Mouse (Mus musculus) heart, embryonic 16.5 days (tissue): ENCODE measurements at regions not wholly inside any gene's neighbourhood (a gene's known extent, or its start where the extent isn't known, plus 50 kb on each side); places are given as distances from the start of the nearest gene placed in this dataset.

Source experiments
- ATAC-seq: fragments of 200-750 bp; cut with Nextera tagmentation; replicated peaks from 2 replicates; pipeline ENCODE4 v1.8.0; 2017; ENCODE audit warnings: moderate number of reproducible peaks; ENCODE audit not compliant: insufficient read depth, low FRiP score; ENCODE audit errors: extremely low read depth
- H3K27ac ChIP-seq: fragments of 300-500 bp; sonication (generic); 2 replicates; pipeline ENCODE4 v1.5.1; 2014; ENCODE audit warnings: mild to moderate bottlenecking, low read length, control low read depth, moderate library complexity
- H3K27me3 ChIP-seq: fragments of 300-500 bp; sonication (generic); 2 replicates; pipeline ENCODE4 v1.6.1; 2014; ENCODE audit warnings: low read length, mixed read lengths; ENCODE audit not compliant: control insufficient read depth, insufficient read depth
- H3K36me3 ChIP-seq: fragments of 300-500 bp; sonication (generic); 2 replicates; pipeline ENCODE4 v1.6.1; 2014; ENCODE audit not compliant: control insufficient read depth, insufficient read depth
- H3K4me1 ChIP-seq: fragments of 300-500 bp; sonication (generic); 2 replicates; pipeline ENCODE4 v1.6.1; 2014; ENCODE audit warnings: low read length, mixed read lengths; ENCODE audit not compliant: control insufficient read depth, insufficient read depth
- H3K4me2 ChIP-seq: fragments of 300-500 bp; sonication (generic); 2 replicates; pipeline ENCODE4 v1.6.1; 2014; ENCODE audit warnings: low read depth, mild to moderate bottlenecking, control low read depth, low read length
- H3K4me3 ChIP-seq: fragments of 300-500 bp; sonication (generic); 2 replicates; pipeline ENCODE4 v1.5.1; 2014; ENCODE audit warnings: mild to moderate bottlenecking, control low read depth, low read length
- H3K9ac ChIP-seq: fragments of 300-500 bp; sonication (generic); 2 replicates; pipeline ENCODE4 v1.6.1; 2014; ENCODE audit warnings: low read length, control low read depth
- H3K9me3 ChIP-seq: fragments of 300-500 bp; sonication (generic); replicated peaks from 2 replicates; pipeline ENCODE4 v1.6.1; 2016; ENCODE audit warnings: low read length; ENCODE audit not compliant: control insufficient read depth
- WGBS: fragments of 180-500 bp; shearing (Covaris S2); extraction: QIAGEN DNeasy Blood & Tissue Kit; methylation state at CpG from one replicate; pipeline ENCODE4 v1.1.7; 2014; 5-methylcytosine and 5-hydroxymethylcytosine counted together

DNA sequence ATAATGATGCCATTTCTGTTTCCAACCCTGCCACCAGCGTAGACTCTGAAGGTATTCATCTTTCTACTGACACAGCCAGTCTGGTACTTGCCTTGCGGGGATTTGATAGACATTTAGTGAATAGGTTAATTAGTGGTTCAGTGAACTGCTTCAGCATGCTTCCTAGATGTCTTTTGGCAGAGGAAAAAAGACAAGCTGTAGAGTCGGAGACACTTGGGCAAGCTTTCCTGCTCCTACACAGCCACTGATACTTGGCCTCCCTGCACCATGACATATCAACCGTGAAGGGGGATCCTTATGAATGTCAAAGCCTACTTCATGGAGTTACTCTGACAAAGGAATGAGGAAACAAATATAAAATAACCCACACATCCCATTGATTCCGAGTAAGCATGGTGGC lies 308.7 kb downstream of the Kctd12 start:
- H3K27me3 ChIP-seq, result no peaks in the 10 kb centered on the region
- no peak overlapping the region for H3K4me2 ChIP-seq
- H3K27ac ChIP-seq, result no peak overlapping the region
- no peaks in the 10 kb centered on the region for H3K36me3 ChIP-seq
- no peaks in the 10 kb centered on the region for H3K4me1 ChIP-seq
- no peak overlapping the region for H3K9ac ChIP-seq
- no peak for ATAC-seq
- 83% methylated on average over 5 of the region's 5 CpGs for WGBS
- no peaks in the 10 kb centered on the region for H3K9me3 ChIP-seq
- no peak overlapping the region for H3K4me3 ChIP-seq

DNA sequence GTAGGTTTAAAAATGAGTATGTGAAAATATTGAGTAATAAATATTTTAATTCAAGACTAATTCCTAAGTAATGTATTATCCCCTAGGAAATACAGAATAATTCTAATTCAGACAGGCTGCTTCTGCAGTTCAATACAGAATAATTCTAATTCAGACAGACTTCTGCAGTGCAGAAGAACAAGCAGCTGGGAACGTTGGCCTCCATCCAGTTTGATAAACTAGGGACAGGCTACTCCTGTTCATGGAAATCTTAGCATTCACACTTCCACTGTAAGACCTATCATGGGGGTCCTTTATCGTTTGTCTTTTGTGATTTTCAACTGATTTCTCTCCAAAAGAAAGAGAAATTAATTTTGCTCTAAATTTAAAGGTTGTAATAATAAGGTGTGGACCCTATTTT lies 319.2 kb downstream of the Kctd12 start:
- Histone ChIP-seq H3K9ac (no peak overlapping the region), H3K4me1 (no peaks in the 10 kb centered on the region), H3K27me3 (no peaks in the 10 kb centered on the region), H3K27ac (no peak overlapping the region), H3K4me3 (no peak overlapping the region), H3K4me2 (no peak overlapping the region), H3K36me3 (no peaks in the 10 kb centered on the region), H3K9me3 (no peaks in the 10 kb centered on the region)
- 36% methylated on average over 2 of the region's 2 CpGs for WGBS
- no peak for ATAC-seq

DNA sequence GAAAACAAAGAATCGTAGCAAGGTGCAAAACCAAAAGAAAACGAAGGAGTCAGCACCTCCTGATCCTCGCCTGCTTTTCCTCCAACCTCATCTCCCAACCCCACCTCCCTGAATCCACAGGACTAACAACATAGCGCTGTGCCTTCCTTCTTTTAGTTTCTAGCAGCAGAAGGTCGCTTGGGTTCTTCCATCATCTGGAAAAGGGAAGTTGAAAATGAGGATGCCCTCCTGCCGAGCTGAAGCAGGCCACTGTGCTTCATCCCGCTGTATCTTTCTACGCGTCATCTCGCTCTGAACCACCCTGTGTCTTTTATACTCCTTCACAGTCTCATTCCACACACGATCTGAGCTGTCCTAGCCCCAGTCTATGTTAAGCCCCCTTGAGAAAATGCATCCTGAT lies 322.1 kb downstream of the Kctd12 start:
- H3K27me3 ChIP-seq, result no peaks in the 10 kb centered on the region
- no peaks in the 10 kb centered on the region for H3K4me1 ChIP-seq
- no peak overlapping the region for H3K4me3 ChIP-seq
- 78% methylated on average over 11 of the region's 11 CpGs for WGBS
- H3K9ac ChIP-seq, result no peak overlapping the region
- H3K36me3 ChIP-seq, result no peaks in the 10 kb centered on the region
- H3K27ac ChIP-seq, result no peak overlapping the region
- H3K9me3 ChIP-seq, result no peaks in the 10 kb centered on the region
- H3K4me2 ChIP-seq, result no peak overlapping the region
- no peak for ATAC-seq

DNA sequence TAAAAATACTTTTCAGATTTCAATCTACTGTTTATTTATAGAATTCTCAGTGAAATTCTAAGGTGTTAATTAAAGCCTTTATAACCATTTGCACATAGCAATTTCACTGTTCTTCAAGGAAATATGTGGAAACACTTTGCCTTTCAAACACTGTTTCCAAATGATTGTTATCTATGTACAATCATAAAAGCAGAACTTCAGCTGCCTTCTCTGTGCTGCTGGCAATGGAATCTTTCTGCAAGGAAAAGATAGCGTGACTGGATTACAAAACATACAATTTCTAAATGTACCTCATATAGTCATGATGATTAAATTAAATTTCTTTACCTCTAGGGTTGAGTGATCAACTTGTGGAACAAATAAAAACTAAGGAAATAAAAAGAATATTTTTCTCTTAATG lies 326.2 kb downstream of the Kctd12 start:
- H3K4me1 ChIP-seq, result no peaks in the 10 kb centered on the region
- H3K9ac ChIP-seq, result no peak overlapping the region
- H3K36me3 ChIP-seq, result no peaks in the 10 kb centered on the region
- H3K27me3 ChIP-seq, result no peaks in the 10 kb centered on the region
- WGBS, result 67% methylated on average over 1 of the region's 1 CpGs
- no peak overlapping the region for H3K4me2 ChIP-seq
- ATAC-seq, result no peak
- no peak overlapping the region for H3K4me3 ChIP-seq
- no peak overlapping the region for H3K27ac ChIP-seq
- peaks cover 2% of the 10 kb centered on the region for H3K9me3 ChIP-seq

DNA sequence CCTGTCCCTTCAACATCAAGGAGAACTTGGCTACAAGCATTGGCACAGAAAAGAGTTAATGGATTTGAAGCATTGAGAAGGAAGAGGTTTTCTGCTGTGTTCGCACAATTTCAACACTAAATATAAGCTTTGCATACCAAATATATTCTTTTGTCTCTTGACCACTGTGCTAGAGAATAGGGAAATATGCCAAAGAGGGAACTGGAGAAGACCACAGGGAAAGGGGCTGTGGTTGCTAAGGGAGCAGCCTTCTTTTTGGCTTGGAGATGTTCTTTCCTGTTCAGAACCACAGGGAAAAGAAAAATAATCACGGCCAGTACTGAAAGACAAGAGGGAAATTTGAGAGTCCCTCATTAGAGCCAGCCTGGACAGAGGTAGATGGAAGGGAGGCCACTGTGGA lies 352.8 kb downstream of the Kctd12 start:
- Histone ChIP-seq H3K9ac (no peak overlapping the region), H3K27ac (no peak overlapping the region), H3K4me1 (no peaks in the 10 kb centered on the region), H3K4me2 (no peak overlapping the region), H3K36me3 (no peaks in the 10 kb centered on the region), H3K27me3 (no peaks in the 10 kb centered on the region), H3K9me3 (no peaks in the 10 kb centered on the region), H3K4me3 (no peak overlapping the region)
- no peak for ATAC-seq
- 66% methylated on average over 2 of the region's 2 CpGs for WGBS

DNA sequence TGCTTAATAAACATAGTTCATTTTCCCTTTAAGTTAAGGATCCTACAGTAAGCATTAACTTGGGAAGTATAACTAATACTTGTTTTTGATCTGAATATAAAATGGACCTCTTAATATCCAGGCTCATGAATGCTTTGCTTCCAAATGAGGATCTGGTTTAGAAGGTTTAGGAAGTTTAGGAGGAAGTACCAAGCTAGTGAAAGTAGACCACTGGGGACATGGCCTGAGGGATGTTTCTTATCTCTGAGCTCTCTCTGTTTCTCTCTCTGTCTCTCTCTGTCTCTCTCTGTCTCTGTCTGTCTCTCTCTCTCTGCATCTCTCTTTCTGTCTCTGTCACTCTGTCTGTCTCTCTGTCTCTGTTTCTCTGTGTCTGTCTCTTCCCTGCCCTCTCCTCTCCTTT lies 360.9 kb downstream of the Kctd12 start:
- no peaks in the 10 kb centered on the region for H3K4me1 ChIP-seq
- H3K27me3 ChIP-seq, result no peaks in the 10 kb centered on the region
- no peaks in the 10 kb centered on the region for H3K36me3 ChIP-seq
- no peak for ATAC-seq
- no peaks in the 10 kb centered on the region for H3K9me3 ChIP-seq
- H3K4me2 ChIP-seq, result no peak overlapping the region
- H3K9ac ChIP-seq, result no peak overlapping the region
- no peak overlapping the region for H3K27ac ChIP-seq
- H3K4me3 ChIP-seq, result no peak overlapping the region

DNA sequence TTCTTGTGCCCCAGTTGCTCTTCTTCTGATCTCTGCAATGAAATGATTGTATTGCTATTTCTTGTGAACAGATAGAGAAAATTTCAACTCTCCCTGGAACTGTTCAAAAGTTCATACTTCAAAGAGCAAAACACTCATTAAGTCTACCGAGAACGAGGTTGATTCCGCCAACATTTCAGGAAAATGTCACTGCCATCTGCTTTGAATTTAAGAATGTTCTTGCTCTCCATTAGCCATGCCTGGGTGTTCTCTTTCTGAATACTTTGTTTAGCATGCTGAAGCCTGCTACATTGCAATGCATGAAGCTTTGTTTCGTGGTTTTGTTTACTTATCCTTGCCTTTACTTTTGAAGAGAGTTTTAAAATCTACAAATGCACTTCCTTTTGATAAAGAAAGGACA lies 363.4 kb downstream of the Kctd12 start:
- Histone ChIP-seq H3K4me1 (no peaks in the 10 kb centered on the region), H3K4me2 (no peak overlapping the region), H3K27ac (no peak overlapping the region), H3K9me3 (no peaks in the 10 kb centered on the region), H3K27me3 (no peaks in the 10 kb centered on the region), H3K4me3 (no peak overlapping the region), H3K36me3 (no peaks in the 10 kb centered on the region), H3K9ac (no peak overlapping the region)
- no peak for ATAC-seq
- 61% methylated on average over 4 of the region's 4 CpGs for WGBS

DNA sequence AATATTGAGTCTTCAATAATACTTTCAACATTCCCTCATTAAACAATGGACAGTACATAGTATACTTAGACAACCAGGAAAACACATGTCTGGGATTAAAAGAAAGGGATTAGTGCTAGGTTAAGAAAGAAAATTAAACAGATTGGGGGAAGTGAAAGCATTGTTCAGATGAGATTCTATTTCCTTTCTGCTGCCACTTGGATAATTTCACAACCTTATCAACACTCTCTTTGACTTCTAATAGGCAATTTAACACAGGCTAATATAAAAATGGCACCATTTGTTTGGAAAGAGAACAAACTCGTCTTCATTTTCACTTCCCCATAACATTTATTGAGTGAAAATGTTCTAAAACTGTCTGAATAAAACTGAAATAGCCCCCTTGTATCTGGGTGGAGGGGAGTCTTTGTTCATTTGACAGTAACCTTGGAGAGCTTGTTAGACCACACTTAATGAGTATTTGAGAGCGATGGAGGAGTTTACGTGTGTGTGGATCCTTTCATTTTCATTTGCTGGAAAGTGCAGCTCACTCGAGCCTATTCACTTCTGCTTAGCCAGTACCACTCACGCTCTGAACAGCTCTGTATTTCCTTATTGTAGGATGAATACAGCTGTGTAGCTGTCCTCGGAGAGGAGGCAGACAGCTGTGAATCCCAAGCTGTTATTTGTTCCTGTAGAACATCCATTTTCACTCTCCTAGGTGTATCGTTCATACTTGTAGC lies 366.7 kb downstream of the Kctd12 start:
- no peak overlapping the region for H3K27ac ChIP-seq
- WGBS, result 70% methylated on average over 7 of the region's 7 CpGs
- H3K4me3 ChIP-seq, result no peak overlapping the region

DNA sequence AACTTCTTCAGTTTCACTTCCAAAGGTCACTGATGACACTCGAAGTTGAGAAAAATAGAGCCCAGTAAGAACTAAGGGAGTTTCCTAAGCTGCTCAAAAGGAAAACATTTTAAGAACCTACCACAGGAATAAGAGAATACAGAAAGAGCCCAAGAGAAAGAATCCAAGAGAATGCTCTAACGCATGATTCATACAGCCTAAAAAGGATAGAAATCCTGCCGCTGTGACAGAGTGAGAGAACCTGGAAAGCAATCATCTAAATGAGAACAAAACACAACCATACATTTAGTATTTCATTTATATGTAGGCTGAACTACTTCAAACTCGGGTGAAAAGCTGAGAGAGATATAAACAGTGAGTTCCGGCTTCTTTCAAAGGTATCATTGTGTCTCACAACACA lies 376.4 kb downstream of the Kctd12 start:
- Histone ChIP-seq H3K27me3 (no peaks in the 10 kb centered on the region), H3K9ac (no peak overlapping the region), H3K36me3 (no peaks in the 10 kb centered on the region), H3K4me2 (no peak overlapping the region), H3K27ac (no peak overlapping the region), H3K4me3 (no peak overlapping the region), H3K4me1 (no peaks in the 10 kb centered on the region), H3K9me3 (no peaks in the 10 kb centered on the region)
- WGBS, result 79% methylated on average over 5 of the region's 5 CpGs
- no peak for ATAC-seq

More for the DNA sequence above, 366.7 kb downstream of the Kctd12 start:
- Histone ChIP-seq H3K9ac (no peak overlapping the region), H3K9me3 (no peaks in the 10 kb centered on the region), H3K36me3 (no peaks in the 10 kb centered on the region), H3K4me1 (no peaks in the 10 kb centered on the region), H3K27me3 (no peaks in the 10 kb centered on the region), H3K4me2 (no peak overlapping the region)
- ATAC-seq, result no peak
